Mouse (Mus musculus) cortical plate, adult 2 months (tissue): ENCODE data around the gene Nemp1.

Source experiments
- CTCF ChIP-seq: fragments of 200-500 bp; IDR thresholded peaks from 2 replicates; pipeline ENCODE4 v1.5.1; 2011; ENCODE audit warnings: mild to moderate bottlenecking, control low read depth, low read length; ENCODE audit not compliant: insufficient read depth; ENCODE audit errors: extremely low read depth
- POLR2A ChIP-seq: fragments of 200-500 bp; IDR thresholded peaks from 2 replicates; pipeline ENCODE4 v1.6.1; 2011; ENCODE audit warnings: mild to moderate bottlenecking, low read length, control low read depth; ENCODE audit not compliant: insufficient read depth; ENCODE audit errors: extremely low read depth

GRCm38 (mm10) chr10:127704293-127704692, 37.6 kb downstream of the Nemp1 start:
- TF ChIP-seq CTCF = no peak
- TF ChIP-seq POLR2A = no peak
